Mouse (Mus musculus): ENCODE results near the gene Nmnat3. TPM values are rescaled to one million over a fixed set of nuclear protein-coding genes. Genes with fewer than 3 reads are reported as not detected.
A peak's percentile ranks its signal among the peaks of the same experiment; 100 is the strongest.

Nmnat3 gene
- total RNA-seq, 4 experiments from 2014 or later: 1.0 to 2.8 (median 2.4) TPM

GRCm38 (mm10) chr9:98311316-98311965 lies 24.2 kb downstream of the Nmnat3 start:
- DNase-seq (ENCODE audit: low spot score in 2 of 2): no peak

GRCm38 (mm10) chr9:98312622-98313374 lies 25.6 kb downstream of the Nmnat3 start:
- no peak for DNase-seq (ENCODE audit: low spot score in 2 of 2)

GRCm38 (mm10) chr9:98313587-98313986 lies 26.4 kb downstream of the Nmnat3 start:
- DNase-seq (ENCODE audit: low spot score in 2 of 2): no peak

GRCm38 (mm10) chr9:98314059-98314650 lies 26.9 kb downstream of the Nmnat3 start:
- DNase-seq (ENCODE audit: low spot score in 2 of 2): no peak

GRCm38 (mm10) chr9:98317897-98318296 lies 30.7 kb downstream of the Nmnat3 start:
- DNase-seq (ENCODE audit: low spot score in 2 of 2): no peak

GRCm38 (mm10) chr9:98318875-98319274 lies 31.6 kb downstream of the Nmnat3 start:
- DNase-seq (ENCODE audit: low spot score in 2 of 2): no peak

GRCm38 (mm10) chr9:98320785-98321184 lies 33.5 kb downstream of the Nmnat3 start:
- DNase-seq (ENCODE audit: low spot score in 2 of 2): no peak

GRCm38 (mm10) chr9:98326088-98326487 lies 38.9 kb downstream of the Nmnat3 start:
- no peak for DNase-seq (ENCODE audit: low spot score in 2 of 2)

GRCm38 (mm10) chr9:98328415-98329176 lies 41.4 kb downstream of the Nmnat3 start:
- DNase-seq (ENCODE audit: low spot score in 2 of 2): no peak

- peak; percentile 26 to 64 for DNase-seq (ENCODE audit: low spot score in 2 of 2)
These were observed 42.3 kb downstream of the Nmnat3 start for GRCm38 (mm10) chr9:98329274-98330105.

- DNase-seq (ENCODE audit: low spot score in 2 of 2): no peak
These were observed 46.1 kb downstream of the Nmnat3 start for GRCm38 (mm10) chr9:98333219-98333754.

- peak; percentile 28 to 49 for DNase-seq (ENCODE audit: low spot score in 2 of 2)
These were observed 50.9 kb downstream of the Nmnat3 start for GRCm38 (mm10) chr9:98337881-98338769.

GRCm38 (mm10) chr9:98339971-98340370 lies 52.7 kb downstream of the Nmnat3 start:
- no peak for DNase-seq (ENCODE audit: low spot score in 2 of 2)

- DNase-seq (ENCODE audit: low spot score in 2 of 2): no peak
These were observed 53.2 kb downstream of the Nmnat3 start for GRCm38 (mm10) chr9:98340427-98340826.

GRCm38 (mm10) chr9:98345840-98346239 lies 58.6 kb downstream of the Nmnat3 start:
- no peak for DNase-seq (ENCODE audit: low spot score in 2 of 2)

GRCm38 (mm10) chr9:98346240-98346639 lies 59.0 kb downstream of the Nmnat3 start:
- DNase-seq (ENCODE audit: low spot score in 2 of 2): no peak

GRCm38 (mm10) chr9:98347021-98347420 lies 59.8 kb downstream of the Nmnat3 start:
- no peak for DNase-seq (ENCODE audit: low spot score in 2 of 2)

- DNase-seq (ENCODE audit: low spot score in 2 of 2): no peak
These were observed 63.3 kb downstream of the Nmnat3 start for GRCm38 (mm10) chr9:98350318-98351144.

- DNase-seq (ENCODE audit: low spot score in 2 of 2): no peak
These were observed 65.1 kb downstream of the Nmnat3 start for GRCm38 (mm10) chr9:98352332-98352731.

Data from layer of hippocampus, adult 8-10 months (tissue).